Mouse (Mus musculus): ENCODE measurements at regions not wholly inside any gene's neighbourhood (a gene's known extent, or its start where the extent isn't known, plus 50 kb on each side); places are given as distances from the start of the nearest gene placed in this dataset.

- H3K4me2 ChIP-seq (replicated peaks), result no peak overlapping the region
- no peaks in the 10 kb centered on the region for H3K4me1 ChIP-seq
- no peak overlapping the region for H3K9ac ChIP-seq
- no peaks in the 10 kb centered on the region for H3K27me3 ChIP-seq
- H3K9me3 ChIP-seq (replicated peaks), result no peaks in the 10 kb centered on the region
- H3K36me3 ChIP-seq, result no peaks in the 10 kb centered on the region
- 82% methylated on average over 1 of the region's 1 CpGs for WGBS
- ATAC-seq (ENCODE audit: insufficient number of reproducible peaks, low FRiP score, low TSS enrichment, low read depth), result no peak
- H3K27ac ChIP-seq (replicated peaks), result no peak overlapping the region
- no peak overlapping the region for H3K4me3 ChIP-seq (replicated peaks)
These were observed 69.8 kb upstream of the Slc6a14 start for GRCm38 (mm10) chrX:21644851-21645250.

GRCm38 (mm10) chrX:21651508-21652297 is 63.0 kb upstream of the Slc6a14 start:
- Histone ChIP-seq H3K4me3 (replicated peaks) (no peak overlapping the region), H3K4me2 (replicated peaks) (no peak overlapping the region), H3K9ac (no peak overlapping the region), H3K9me3 (replicated peaks) (no peaks in the 10 kb centered on the region), H3K36me3 (no peaks in the 10 kb centered on the region), H3K4me1 (no peaks in the 10 kb centered on the region), H3K27ac (replicated peaks) (no peak overlapping the region), H3K27me3 (no peaks in the 10 kb centered on the region)
- ATAC-seq (ENCODE audit: insufficient number of reproducible peaks, low FRiP score, low TSS enrichment, low read depth), result peak; percentile 65; the same call in 1 of the 2 replicates
- 64% methylated on average over 7 of the region's 7 CpGs for WGBS
